Mouse (Mus musculus): Measurements from ENCODE around the gene Cmtm3. TPM values are rescaled to one million over a fixed set of nuclear protein-coding genes. Genes with fewer than 3 reads are reported as not detected.

The Cmtm3 gene
- polyA plus RNA-seq, 1 experiment from 2014 or later, result 131 TPM

GRCm38 (mm10) chr8:104367398-104367797 is 28.2 kb downstream of the Cmtm3 start:
- Histone ChIP-seq H3K27ac (replicated peaks; ENCODE audit: low read depth, low read length) (no peak overlapping the region), H3K9me3 (replicated peaks; ENCODE audit: control insufficient read depth, low read length) (no peaks in the 10 kb centered on the region), H3K27me3 (ENCODE audit: control insufficient read depth, insufficient read depth, low read length) (no peaks in the 10 kb centered on the region), H3K4me1 (ENCODE audit: control insufficient read depth, insufficient read depth, low read length) (no peaks in the 10 kb centered on the region), H3K4me2 (ENCODE audit: low read depth, low read length) (no peak overlapping the region), H3K4me3 (ENCODE audit: low read depth, low read length) (no peak overlapping the region), H3K36me3 (replicated peaks; ENCODE audit: control insufficient read depth, insufficient read depth, low read depth, low read length) (no peaks in the 10 kb centered on the region), H3K9ac (replicated peaks; ENCODE audit: low read length) (no peak overlapping the region)
- ATAC-seq (replicated peaks; ENCODE audit: insufficient number of reproducible peaks, low FRiP score, low TSS enrichment, low read depth) (no peak), DNase-seq (ENCODE audit: low spot score) (no peak)
- 52% methylated on average over 5 of the region's 5 CpGs for WGBS

- Histone ChIP-seq H3K9ac (replicated peaks; ENCODE audit: low read length) (no peak overlapping the region), H3K4me1 (ENCODE audit: control insufficient read depth, insufficient read depth, low read length) (no peaks in the 10 kb centered on the region), H3K4me3 (ENCODE audit: low read depth, low read length) (no peak overlapping the region), H3K27ac (replicated peaks; ENCODE audit: low read depth, low read length) (no peak overlapping the region), H3K9me3 (replicated peaks; ENCODE audit: control insufficient read depth, low read length) (no peaks in the 10 kb centered on the region), H3K27me3 (ENCODE audit: control insufficient read depth, insufficient read depth, low read length) (no peaks in the 10 kb centered on the region), H3K36me3 (replicated peaks; ENCODE audit: control insufficient read depth, insufficient read depth, low read depth, low read length) (no peaks in the 10 kb centered on the region), H3K4me2 (ENCODE audit: low read depth, low read length) (no peak overlapping the region)
- ATAC-seq (replicated peaks; ENCODE audit: insufficient number of reproducible peaks, low FRiP score, low TSS enrichment, low read depth) (no peak), DNase-seq (ENCODE audit: low spot score) (no peak)
- 80% methylated on average over 12 of the region's 12 CpGs for WGBS
These were observed 30.4 kb downstream of the Cmtm3 start for GRCm38 (mm10) chr8:104369591-104369990.

DNA sequence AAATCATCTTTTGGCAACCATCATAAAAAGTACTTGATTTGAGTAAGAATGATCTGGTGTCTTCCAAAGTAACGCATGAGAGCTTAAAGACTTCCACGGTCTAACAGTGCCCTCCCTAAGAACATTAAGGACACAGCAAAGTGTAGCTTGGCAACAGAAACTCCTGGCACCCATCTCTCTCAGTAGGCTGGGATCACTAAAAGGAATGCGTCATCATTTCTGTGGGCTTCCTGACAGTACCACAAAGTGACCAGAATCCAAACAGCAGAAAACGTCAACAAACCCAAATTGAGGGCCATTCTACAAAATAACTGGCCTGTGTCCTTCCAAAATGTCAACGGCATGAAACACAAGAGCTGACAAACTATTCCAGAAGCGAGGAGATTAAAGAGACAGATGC is 30.9 kb downstream of the Cmtm3 start:
- no peak overlapping the region for H3K4me3 ChIP-seq (ENCODE audit: low read depth, low read length)

GRCm38 (mm10) chr8:104371121-104371520 is 31.9 kb downstream of the Cmtm3 start:
- no peaks in the 10 kb centered on the region for H3K4me1 ChIP-seq (ENCODE audit: control insufficient read depth, insufficient read depth, low read length)
- DNase-seq (ENCODE audit: low spot score) (no peak), ATAC-seq (replicated peaks; ENCODE audit: insufficient number of reproducible peaks, low FRiP score, low TSS enrichment, low read depth) (no peak)
- no peaks in the 10 kb centered on the region for H3K27me3 ChIP-seq (ENCODE audit: control insufficient read depth, insufficient read depth, low read length)
- H3K27ac ChIP-seq (replicated peaks; ENCODE audit: low read depth, low read length), result no peak overlapping the region
- H3K9ac ChIP-seq (replicated peaks; ENCODE audit: low read length), result no peak overlapping the region
- no peaks in the 10 kb centered on the region for H3K9me3 ChIP-seq (replicated peaks; ENCODE audit: control insufficient read depth, low read length)
- no peaks in the 10 kb centered on the region for H3K36me3 ChIP-seq (replicated peaks; ENCODE audit: control insufficient read depth, insufficient read depth, low read depth, low read length)
- 87% methylated on average over 6 of the region's 6 CpGs for WGBS
- H3K4me3 ChIP-seq (ENCODE audit: low read depth, low read length), result no peak overlapping the region
- H3K4me2 ChIP-seq (ENCODE audit: low read depth, low read length), result no peak overlapping the region

More for the DNA sequence above, 30.9 kb downstream of the Cmtm3 start:
- WGBS, result 87% methylated on average over 6 of the region's 6 CpGs
- H3K36me3 ChIP-seq (replicated peaks; ENCODE audit: control insufficient read depth, insufficient read depth, low read depth, low read length), result no peaks in the 10 kb centered on the region
- no peak overlapping the region for H3K9ac ChIP-seq (replicated peaks; ENCODE audit: low read length)
- no peaks in the 10 kb centered on the region for H3K9me3 ChIP-seq (replicated peaks; ENCODE audit: control insufficient read depth, low read length)
- ATAC-seq (replicated peaks; ENCODE audit: insufficient number of reproducible peaks, low FRiP score, low TSS enrichment, low read depth) (no peak), DNase-seq (ENCODE audit: low spot score) (no peak)
- no peaks in the 10 kb centered on the region for H3K27me3 ChIP-seq (ENCODE audit: control insufficient read depth, insufficient read depth, low read length)
- H3K4me1 ChIP-seq (ENCODE audit: control insufficient read depth, insufficient read depth, low read length), result no peaks in the 10 kb centered on the region
- no peak overlapping the region for H3K4me2 ChIP-seq (ENCODE audit: low read depth, low read length)
- no peak overlapping the region for H3K27ac ChIP-seq (replicated peaks; ENCODE audit: low read depth, low read length)

DNA sequence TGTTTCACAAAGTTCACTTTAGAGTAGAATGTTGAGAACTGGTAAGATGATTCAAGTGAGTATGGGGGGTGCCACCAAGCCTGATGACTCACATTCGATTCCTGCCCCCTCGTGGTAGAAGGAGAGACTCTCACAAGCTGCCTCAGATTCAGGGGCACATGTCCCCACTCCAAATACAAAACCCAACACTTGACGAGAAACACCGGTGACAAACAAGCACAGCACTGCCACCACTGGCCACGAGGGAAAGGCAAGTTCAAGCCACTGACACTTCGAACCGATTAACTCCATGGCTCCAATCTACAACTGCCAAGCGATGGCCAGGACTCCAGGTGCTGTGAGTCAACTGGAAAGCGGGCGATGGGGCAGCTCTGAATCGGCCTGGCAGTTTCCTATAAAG is 34.6 kb downstream of the Cmtm3 start:
- 80% methylated on average over 11 of the region's 11 CpGs for WGBS
- Histone ChIP-seq H3K9me3 (replicated peaks; ENCODE audit: control insufficient read depth, low read length) (no peaks in the 10 kb centered on the region), H3K4me2 (ENCODE audit: low read depth, low read length) (no peak overlapping the region), H3K27me3 (ENCODE audit: control insufficient read depth, insufficient read depth, low read length) (no peaks in the 10 kb centered on the region), H3K4me1 (ENCODE audit: control insufficient read depth, insufficient read depth, low read length) (no peaks in the 10 kb centered on the region), H3K36me3 (replicated peaks; ENCODE audit: control insufficient read depth, insufficient read depth, low read depth, low read length) (no peaks in the 10 kb centered on the region), H3K9ac (replicated peaks; ENCODE audit: low read length) (no peak overlapping the region), H3K27ac (replicated peaks; ENCODE audit: low read depth, low read length) (no peak overlapping the region), H3K4me3 (ENCODE audit: low read depth, low read length) (no peak overlapping the region)
- ATAC-seq (replicated peaks; ENCODE audit: insufficient number of reproducible peaks, low FRiP score, low TSS enrichment, low read depth) (no peak), DNase-seq (ENCODE audit: low spot score) (no peak)

DNA sequence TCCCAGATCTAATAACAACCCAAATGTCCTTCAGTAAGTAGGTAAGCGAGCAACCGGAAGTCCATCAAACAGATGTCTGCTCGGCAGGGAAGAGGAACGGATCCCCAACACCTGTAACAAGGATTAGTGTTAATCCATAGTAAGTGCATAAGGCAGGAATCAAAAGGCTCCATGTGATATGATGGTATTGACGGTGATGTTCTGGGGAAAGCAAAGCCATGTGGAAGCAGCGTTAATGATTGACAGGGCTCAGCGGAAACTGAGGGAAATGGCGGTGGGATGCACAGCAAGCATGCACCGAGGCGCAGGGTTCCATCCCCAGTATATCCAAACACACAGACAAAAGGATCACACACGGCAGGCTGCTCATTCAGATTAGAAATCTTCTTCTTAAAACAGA is 35.1 kb downstream of the Cmtm3 start:
- no peak for DNase-seq (ENCODE audit: low spot score)
- H3K4me1 ChIP-seq (ENCODE audit: control insufficient read depth, insufficient read depth, low read length), result no peaks in the 10 kb centered on the region
- 72% methylated on average over 11 of the region's 11 CpGs for WGBS

GRCm38 (mm10) chr8:104374864-104375846 is 35.9 kb downstream of the Cmtm3 start:
- ATAC-seq (replicated peaks; ENCODE audit: insufficient number of reproducible peaks, low FRiP score, low TSS enrichment, low read depth), result no peak
- no peak overlapping the region for H3K4me2 ChIP-seq (ENCODE audit: low read depth, low read length)
- H3K9me3 ChIP-seq (replicated peaks; ENCODE audit: control insufficient read depth, low read length), result no peaks in the 10 kb centered on the region
- DNase-seq (ENCODE audit: low spot score), result peak; percentile 42
- WGBS, result 52% methylated on average over 14 of the region's 14 CpGs
- H3K9ac ChIP-seq (replicated peaks; ENCODE audit: low read length), result no peak overlapping the region
- H3K27ac ChIP-seq (replicated peaks; ENCODE audit: low read depth, low read length), result no peak overlapping the region; the same call in 1 of the 2 replicates
- no peaks in the 10 kb centered on the region for H3K27me3 ChIP-seq (ENCODE audit: control insufficient read depth, insufficient read depth, low read length)
- no peaks in the 10 kb centered on the region for H3K36me3 ChIP-seq (replicated peaks; ENCODE audit: control insufficient read depth, insufficient read depth, low read depth, low read length)
- no peaks in the 10 kb centered on the region for H3K4me1 ChIP-seq (ENCODE audit: control insufficient read depth, insufficient read depth, low read length)
- H3K4me3 ChIP-seq (ENCODE audit: low read depth, low read length), result no peak overlapping the region

More for the DNA sequence above, 35.1 kb downstream of the Cmtm3 start:
- ATAC-seq (replicated peaks; ENCODE audit: insufficient number of reproducible peaks, low FRiP score, low TSS enrichment, low read depth), result no peak
- Histone ChIP-seq H3K36me3 (replicated peaks; ENCODE audit: control insufficient read depth, insufficient read depth, low read depth, low read length) (no peaks in the 10 kb centered on the region), H3K27ac (replicated peaks; ENCODE audit: low read depth, low read length) (no peak overlapping the region), H3K4me3 (ENCODE audit: low read depth, low read length) (no peak overlapping the region), H3K9ac (replicated peaks; ENCODE audit: low read length) (no peak overlapping the region), H3K9me3 (replicated peaks; ENCODE audit: control insufficient read depth, low read length) (no peaks in the 10 kb centered on the region), H3K27me3 (ENCODE audit: control insufficient read depth, insufficient read depth, low read length) (no peaks in the 10 kb centered on the region), H3K4me2 (ENCODE audit: low read depth, low read length) (no peak overlapping the region)

GRCm38 (mm10) chr8:104375959-104376358 is 36.7 kb downstream of the Cmtm3 start:
- no peaks in the 10 kb centered on the region for H3K27me3 ChIP-seq (ENCODE audit: control insufficient read depth, insufficient read depth, low read length)
- WGBS, result 64% methylated on average over 5 of the region's 5 CpGs
- no peaks in the 10 kb centered on the region for H3K9me3 ChIP-seq (replicated peaks; ENCODE audit: control insufficient read depth, low read length)
- no peak for DNase-seq (ENCODE audit: low spot score)
- no peak for ATAC-seq (replicated peaks; ENCODE audit: insufficient number of reproducible peaks, low FRiP score, low TSS enrichment, low read depth)
- no peak overlapping the region for H3K4me2 ChIP-seq (ENCODE audit: low read depth, low read length)
- H3K4me3 ChIP-seq (ENCODE audit: low read depth, low read length), result no peak overlapping the region
- H3K27ac ChIP-seq (replicated peaks; ENCODE audit: low read depth, low read length), result no peak overlapping the region; the same call in 1 of the 2 replicates
- H3K36me3 ChIP-seq (replicated peaks; ENCODE audit: control insufficient read depth, insufficient read depth, low read depth, low read length), result no peaks in the 10 kb centered on the region
- no peaks in the 10 kb centered on the region for H3K4me1 ChIP-seq (ENCODE audit: control insufficient read depth, insufficient read depth, low read length)
- H3K9ac ChIP-seq (replicated peaks; ENCODE audit: low read length), result no peak overlapping the region

All from embryonic facial prominence, embryonic 11.5 days (tissue).